Mouse (Mus musculus) layer of hippocampus, postnatal 14 days (tissue): ENCODE results near the gene Optn. TPM values are rescaled to one million over a fixed set of nuclear protein-coding genes. Genes with fewer than 3 reads are reported as not detected.

Experiments
- DNase-seq, 2 experiments: peaks; one replicate each; pipeline ENCODE4 v3.0.0; 2021 to 2022; ENCODE audit warnings: low spot score in 2 of 2, mixed read lengths in 1 of 2
- total RNA-seq, 2 experiments: library from RNA; stranded (reverse); gene quantifications; 2 replicates each; pipeline ENCODE4 v1.2.3; 2021

The Optn gene
- total RNA-seq, 2 experiments from 2014 or later: 17.5 to 17.6 TPM

- DNase-seq: peak; percentile 25 to 52
Measured at GRCm38 (mm10) chr2:4993584-4993983, 70.3 kb downstream of the Optn start.

DNA sequence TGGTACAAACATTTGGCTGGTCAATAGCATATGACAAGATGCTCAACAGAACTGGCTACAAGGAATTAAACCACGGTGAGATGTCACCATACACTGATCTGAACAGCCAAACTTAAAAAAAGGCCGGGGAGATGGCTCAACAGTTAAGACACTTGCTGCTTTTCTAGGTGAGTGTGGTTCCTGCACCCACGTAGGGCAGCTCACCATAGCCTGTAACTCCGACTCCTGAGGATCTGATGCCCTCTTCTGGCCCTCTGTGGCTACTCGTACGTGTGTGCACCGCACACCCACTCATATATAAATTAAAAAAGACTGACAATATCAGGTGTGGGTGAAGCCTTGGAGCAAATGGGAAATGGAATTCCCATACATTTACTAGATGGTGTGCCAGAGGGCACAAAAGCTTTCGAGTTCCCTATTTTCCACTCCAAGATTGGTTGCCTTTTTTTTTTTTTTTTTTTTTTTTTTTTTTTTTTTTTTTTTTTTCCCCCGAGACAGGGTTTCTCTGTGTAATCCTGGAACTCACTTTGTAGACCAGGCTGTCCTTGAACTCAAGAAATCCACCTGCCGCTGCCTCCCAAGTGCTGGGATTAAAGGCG lies 74.9 kb downstream of the Optn start:
- no peak for DNase-seq

- no peak for DNase-seq
Measured at GRCm38 (mm10) chr2:4987388-4988180, 76.3 kb downstream of the Optn start.

- DNase-seq: no peak
Measured at GRCm38 (mm10) chr2:4986798-4987197, 77.1 kb downstream of the Optn start.

DNA sequence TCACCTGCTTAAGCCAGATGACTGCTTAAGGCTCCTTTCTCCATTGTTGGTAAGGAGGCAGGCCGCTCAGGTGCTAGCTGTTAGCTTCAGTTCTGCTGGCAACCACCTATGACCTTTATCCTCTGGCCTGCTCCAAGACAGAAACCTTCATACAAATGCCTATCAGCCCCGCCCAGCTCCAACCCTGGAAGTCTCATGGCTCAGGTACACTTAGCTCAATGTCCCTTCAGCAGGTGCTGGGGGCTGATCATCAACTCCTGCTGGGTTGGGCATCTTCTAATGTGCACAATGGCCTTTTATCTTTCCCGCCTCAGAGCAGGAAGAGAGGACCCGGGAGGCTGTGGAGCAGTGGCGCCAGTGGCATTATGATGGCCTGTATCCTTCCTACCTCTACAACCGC lies 78.9 kb downstream of the Optn start:
- DNase-seq: no peak

DNA sequence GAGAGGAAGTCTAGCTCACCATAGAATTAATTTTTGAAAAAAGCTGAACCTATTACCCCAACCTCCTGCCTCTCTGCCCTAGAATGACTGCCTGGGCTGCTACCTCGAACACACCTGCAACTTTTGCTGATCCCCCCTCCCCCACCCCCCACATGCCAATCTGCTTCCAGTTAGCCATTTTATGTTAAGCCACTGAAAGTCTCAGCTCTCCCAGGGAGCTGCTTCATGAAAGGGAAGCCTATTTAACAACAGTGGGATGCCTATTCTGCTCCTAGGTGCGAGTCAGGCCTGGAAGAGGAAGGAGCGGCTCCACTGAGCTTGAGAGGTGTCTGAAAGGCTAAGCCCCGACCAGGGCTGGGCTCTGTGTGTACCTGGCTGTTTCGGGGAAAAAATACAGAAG lies 79.9 kb downstream of the Optn start:
- DNase-seq: no peak

- peak; percentile 23 to 37 for DNase-seq
Measured at GRCm38 (mm10) chr2:4978091-4978490, 85.8 kb downstream of the Optn start.

DNA sequence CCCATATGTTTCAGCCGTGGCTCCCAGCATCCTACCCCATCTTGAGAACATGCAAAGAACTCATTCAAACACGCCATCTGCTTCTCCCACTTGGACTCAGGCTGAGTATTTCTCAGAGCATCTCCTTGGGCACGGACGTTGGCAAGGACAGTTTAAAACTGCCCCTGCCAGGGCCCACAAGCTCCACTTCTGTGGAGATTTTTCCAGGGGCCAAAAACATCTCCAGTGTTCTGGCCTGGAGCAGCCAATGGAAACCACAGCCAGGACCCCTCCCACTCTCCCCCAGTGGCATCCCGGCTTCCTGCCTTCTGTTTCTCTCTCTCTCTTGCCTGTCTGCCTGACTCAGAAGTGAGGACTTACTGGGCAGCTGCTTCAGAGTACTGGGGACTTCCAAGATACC lies 88.0 kb downstream of the Optn start, which contains the start of gene Ucma:
Ucma (plus strand) TSS at position 316 of the 400 bp plus-strand sequence.
- DNase-seq: peak in 1 of 2 experiments; percentile 7

Other genes starting within 250 kb of the Optn start
- gene Sephs1, start 182.5 kb downstream of the Optn start, total RNA-seq: 10 to 100 TPM; 29.1 to 34.6 TPM
- gene Phyh, start 145.0 kb downstream of the Optn start, total RNA-seq: 10 to 100 TPM; 69.8 to 70.0 TPM
- gene Ucma, start 87.9 kb downstream of the Optn start, total RNA-seq: 1 to 10 TPM; 2.8 to 3.1 TPM
- gene Mcm10, start 51.3 kb downstream of the Optn start, total RNA-seq: 1 to 10 TPM; 1.7 to 3.6 TPM
- 10 to 100 TPM; 15.2 to 17.7 TPM for gene Ccdc3, start 73.7 kb upstream of the Optn start, total RNA-seq